Mouse (Mus musculus) olfactory bulb, adult 2 months (tissue): ENCODE measurements at regions not wholly inside any gene's neighbourhood (a gene's known extent, or its start where the extent isn't known, plus 50 kb on each side); places are given as distances from the start of the nearest gene placed in this dataset.

ENCODE experiments used
- H3K27ac ChIP-seq: fragments of 200-500 bp; 2 replicates; pipeline ENCODE4 v1.5.1; 2012; ENCODE audit warnings: low read depth, low read length; ENCODE audit not compliant: insufficient read depth
- H3K4me1 ChIP-seq: fragments of 200-500 bp; 2 replicates; pipeline ENCODE4 v1.6.1; 2012; ENCODE audit warnings: low read length; ENCODE audit not compliant: control insufficient read depth, insufficient read depth
- H3K4me3 ChIP-seq: fragments of 200-500 bp; 2 replicates; pipeline ENCODE4 v1.5.1; 2012; ENCODE audit warnings: mild to moderate bottlenecking, low read depth, low read length, moderate library complexity; ENCODE audit not compliant: insufficient read depth
- CTCF ChIP-seq: fragments of 200-500 bp; IDR thresholded peaks from 2 replicates; pipeline ENCODE4 v1.5.1; 2012; ENCODE audit warnings: low read depth, mild to moderate bottlenecking, low read length, moderate library complexity; ENCODE audit not compliant: insufficient read depth
- POLR2A ChIP-seq: fragments of 200-500 bp; IDR thresholded peaks from 2 replicates; pipeline ENCODE4 v1.6.1; 2012; ENCODE audit warnings: mild to moderate bottlenecking, low read depth, low read length, moderate library complexity; ENCODE audit not compliant: insufficient read depth
- WGBS: fragments of 180-500 bp; shearing (Covaris S2); methylation state at CpG from one replicate; pipeline ENCODE4 v1.1.7; 2018; 5-methylcytosine and 5-hydroxymethylcytosine counted together

DNA sequence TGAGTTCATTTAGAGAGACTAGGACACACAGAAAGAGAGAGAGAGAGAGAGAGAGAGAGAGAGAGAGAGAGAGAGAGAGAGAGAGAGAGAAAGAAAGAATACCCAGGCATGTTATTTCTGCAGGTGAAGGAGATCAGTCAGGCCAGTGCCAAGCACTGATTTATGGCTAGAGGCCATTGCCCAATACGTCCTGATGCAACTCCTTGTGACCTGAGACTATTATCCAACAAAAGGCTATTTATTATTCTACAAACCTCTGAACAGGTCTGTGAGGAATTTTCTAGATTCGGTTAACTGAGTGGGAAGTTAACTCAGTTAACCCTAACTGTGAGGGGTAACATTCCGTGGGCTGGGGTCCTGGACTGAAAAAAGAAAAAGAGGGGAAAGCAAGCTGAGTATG is 84.5 kb upstream of the Spin1 start:
- Histone ChIP-seq H3K4me3 (no peak overlapping the region), H3K4me1 (no peaks in the 10 kb centered on the region), H3K27ac (no peak overlapping the region)
- TF ChIP-seq CTCF (no peak), POLR2A (no peak)
- WGBS: 89% methylated on average over 3 of the region's 3 CpGs

DNA sequence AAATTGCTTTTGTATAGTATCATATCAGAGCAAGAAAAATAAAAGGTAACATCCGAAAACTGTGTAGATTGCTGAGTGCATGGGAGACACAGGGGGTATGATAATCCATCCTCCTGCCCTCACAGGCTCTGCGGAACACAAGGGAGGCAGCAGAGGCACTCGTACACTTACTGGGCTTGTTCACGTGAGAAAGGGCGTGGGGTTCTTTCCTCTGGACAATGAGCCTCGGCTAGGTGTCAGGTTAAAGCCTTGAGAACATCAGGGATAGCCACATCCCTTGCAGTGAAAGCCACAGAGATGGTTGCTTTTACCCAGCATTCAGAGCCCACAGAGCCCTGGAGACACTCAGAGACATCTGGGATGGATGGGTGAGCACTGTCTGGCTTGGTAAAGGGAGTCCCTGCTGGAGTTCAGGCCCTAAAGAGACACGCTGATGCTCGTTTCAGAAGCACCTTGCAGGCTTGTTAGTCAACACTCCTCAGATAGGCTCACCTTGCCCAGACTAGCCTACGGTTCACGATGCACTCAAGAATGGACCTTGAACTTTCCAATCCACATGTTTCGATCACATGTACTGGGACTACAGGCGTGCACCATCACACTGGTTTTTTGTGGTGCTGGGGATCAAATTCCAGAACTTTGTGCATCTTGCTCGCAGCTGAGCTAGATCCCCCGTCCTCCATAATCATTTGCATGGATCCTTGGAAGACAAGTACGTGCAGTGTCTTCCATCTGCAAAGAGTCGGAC is 83.5 kb upstream of the Spin1 start:
- no peak overlapping the region for H3K27ac ChIP-seq
- 87% methylated on average over 16 of the region's 16 CpGs for WGBS
- no peak overlapping the region for H3K4me3 ChIP-seq
- TF ChIP-seq POLR2A: no peak
- no peak for TF ChIP-seq CTCF
- H3K4me1 ChIP-seq: 0 out of 2 replicates have a peak, but pooled peaks cover under 1% of the 10 kb centered on the region

DNA sequence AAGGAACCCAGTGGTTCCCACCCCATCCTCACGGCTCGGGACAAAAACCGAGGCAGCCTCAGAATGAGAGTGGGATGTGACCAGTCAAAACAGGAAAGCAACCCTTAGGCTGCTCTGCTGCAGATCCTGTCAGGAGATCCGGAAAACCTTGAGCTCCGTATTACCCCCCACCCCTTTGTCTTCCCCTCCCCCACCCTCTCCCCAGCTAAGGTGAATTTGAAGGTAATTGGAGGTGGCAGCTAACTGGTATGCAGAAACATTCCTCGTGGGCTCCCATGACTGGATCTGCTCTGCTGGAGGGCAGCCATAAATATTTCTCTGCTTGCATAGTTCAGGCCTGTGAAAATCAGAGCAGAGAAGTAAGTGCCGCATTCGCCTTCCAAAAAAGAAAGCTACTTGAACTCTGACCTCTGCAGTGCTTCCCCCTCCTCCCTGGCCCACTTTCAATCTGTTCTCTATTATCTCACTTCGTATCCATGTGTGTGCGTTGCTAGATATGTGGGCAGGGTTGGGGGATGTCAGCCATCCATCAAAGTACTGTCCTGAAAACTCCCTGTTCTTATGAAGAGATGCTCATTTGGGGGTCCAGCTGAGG is 82.9 kb upstream of the Spin1 start:
- no peak overlapping the region for H3K27ac ChIP-seq
- TF ChIP-seq CTCF (no peak), POLR2A (no peak)
- 75% methylated on average over 10 of the region's 10 CpGs for WGBS

DNA sequence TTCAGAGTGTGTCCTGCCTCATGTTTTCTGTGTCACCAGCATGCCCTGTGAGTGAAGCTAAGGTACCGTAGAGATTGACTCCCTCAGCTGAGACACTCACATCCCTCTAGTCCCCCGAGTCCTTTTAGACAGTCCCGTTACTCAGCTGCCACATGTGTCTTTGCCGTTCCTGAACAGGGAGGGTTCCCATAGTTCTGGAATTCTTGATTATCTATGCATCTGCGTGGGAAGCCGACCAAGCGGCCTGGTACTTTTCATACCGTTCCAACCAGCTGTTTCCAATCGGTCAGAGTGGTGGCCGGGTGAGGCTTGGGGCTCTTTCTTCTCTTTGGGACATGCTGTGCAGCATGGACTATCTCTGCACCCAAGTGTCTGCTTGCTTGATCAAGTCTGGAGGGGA is 82.3 kb upstream of the Spin1 start:
- Histone ChIP-seq H3K4me3 (no peak overlapping the region), H3K4me1 (0 out of 2 replicates have a peak, but pooled peaks cover 6% of the 10 kb centered on the region), H3K27ac (no peak overlapping the region)
- TF ChIP-seq CTCF (no peak), POLR2A (no peak)
- WGBS: 91% methylated on average over 10 of the region's 10 CpGs

More for the DNA sequence above, 82.9 kb upstream of the Spin1 start:
- Histone ChIP-seq H3K4me3 (no peak overlapping the region), H3K4me1 (0 out of 2 replicates have a peak, but pooled peaks cover 6% of the 10 kb centered on the region)

DNA sequence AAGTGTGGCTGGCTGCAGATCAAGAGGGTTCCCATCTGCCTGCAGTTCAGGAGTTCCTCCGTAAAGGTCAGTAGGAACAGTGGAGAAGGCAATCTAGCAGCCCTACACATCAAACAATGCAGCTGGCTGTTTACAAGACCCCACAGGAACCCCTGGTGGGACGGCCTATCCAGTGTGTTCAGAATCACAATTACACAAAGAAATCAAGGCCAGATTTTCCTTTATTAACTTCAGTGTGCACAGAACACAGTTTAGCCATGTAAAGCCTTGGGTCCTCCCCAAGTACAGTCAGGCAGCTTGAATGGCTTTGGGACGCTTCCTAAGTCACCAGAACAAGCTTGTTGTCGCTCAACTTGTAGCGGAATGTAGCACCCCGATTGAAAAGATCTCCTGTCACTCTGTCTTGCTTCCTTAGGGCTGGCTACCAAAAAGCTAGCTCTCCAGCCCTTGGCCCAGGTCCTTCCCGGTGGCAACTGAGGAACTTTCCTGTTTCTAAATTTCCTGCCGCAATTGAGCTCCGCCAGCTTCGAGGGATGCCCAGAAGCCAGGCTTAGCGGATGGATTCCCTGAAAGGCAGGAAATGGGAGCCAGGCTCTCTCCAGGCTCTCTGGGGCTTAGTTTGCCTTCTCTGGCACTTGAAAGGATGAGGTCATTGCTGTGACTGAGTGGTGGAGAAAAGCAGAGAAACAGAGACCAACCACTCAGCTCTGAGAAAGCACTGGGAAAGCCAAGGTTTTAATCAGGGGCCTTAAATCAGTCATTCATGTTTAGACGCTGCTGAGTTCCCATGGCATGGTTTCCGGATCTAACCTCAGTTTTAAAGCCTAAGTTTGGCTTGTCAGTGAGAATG is 78.1 kb upstream of the Spin1 start:
- no peak overlapping the region for H3K27ac ChIP-seq
- 0 out of 2 replicates have a peak, but pooled peaks cover 6% of the 10 kb centered on the region for H3K4me1 ChIP-seq
- H3K4me3 ChIP-seq: no peak overlapping the region
- TF ChIP-seq POLR2A (no peak), CTCF (no peak)
- 32% methylated on average over 13 of the region's 13 CpGs for WGBS

DNA sequence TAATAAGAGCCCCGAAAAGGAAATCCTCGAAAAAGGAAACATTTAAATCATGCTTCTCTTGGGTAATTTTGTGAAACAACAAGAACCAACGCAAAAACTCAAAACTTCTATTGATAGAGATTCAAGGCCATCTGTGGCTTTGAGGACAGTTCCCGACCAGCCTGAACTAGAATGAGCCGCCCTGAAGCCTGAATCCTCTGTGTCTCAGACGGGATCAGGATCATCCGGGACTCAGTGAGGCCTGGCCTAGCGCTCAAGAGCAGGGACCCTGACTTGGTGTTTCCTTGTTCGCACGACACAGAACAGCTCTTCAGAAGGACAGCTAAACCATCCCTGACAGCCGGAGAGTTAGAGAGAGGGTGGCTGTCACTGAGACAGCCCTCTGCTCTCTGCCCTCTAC is 77.4 kb upstream of the Spin1 start:
- WGBS: 60% methylated on average over 11 of the region's 11 CpGs
- H3K4me3 ChIP-seq: no peak overlapping the region
- no peak overlapping the region for H3K27ac ChIP-seq
- TF ChIP-seq POLR2A (no peak), CTCF (no peak)
- 0 out of 2 replicates have a peak, but pooled peaks cover 6% of the 10 kb centered on the region for H3K4me1 ChIP-seq

DNA sequence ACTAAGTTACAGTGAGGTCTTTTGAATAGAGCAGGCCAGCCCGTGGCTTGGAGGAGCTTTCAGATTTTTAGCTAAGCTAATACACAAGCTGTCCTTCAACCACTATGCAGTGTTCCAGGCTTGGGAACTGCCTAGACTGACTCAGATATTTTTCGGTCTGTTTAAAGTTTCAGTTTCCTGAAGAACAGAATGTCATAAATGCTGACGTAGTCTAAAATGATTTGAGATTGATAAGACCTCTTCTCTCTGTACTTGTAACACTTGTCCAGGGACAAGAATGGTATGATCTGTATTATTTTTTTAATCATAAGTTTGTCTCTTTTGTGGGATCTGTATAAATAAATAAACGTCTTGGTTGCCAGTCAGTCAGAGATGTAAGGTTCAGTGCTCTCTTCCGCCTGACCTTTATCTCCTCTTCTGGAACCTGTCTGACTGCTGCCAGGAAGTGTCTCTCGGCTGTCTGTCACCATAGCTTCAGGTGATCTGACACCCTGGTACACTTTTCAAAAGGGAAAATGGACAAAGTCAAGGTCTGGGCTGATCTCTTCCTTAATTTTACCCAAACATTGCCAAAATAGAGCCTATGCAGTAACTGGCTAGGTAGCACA is 74.3 kb upstream of the Spin1 start:
- Histone ChIP-seq H3K4me1 (0 out of 2 replicates have a peak, but pooled peaks cover 6% of the 10 kb centered on the region), H3K27ac (no peak overlapping the region), H3K4me3 (no peak overlapping the region)
- TF ChIP-seq POLR2A: no peak
- no peak for TF ChIP-seq CTCF
- WGBS: 88% methylated on average over 6 of the region's 6 CpGs

DNA sequence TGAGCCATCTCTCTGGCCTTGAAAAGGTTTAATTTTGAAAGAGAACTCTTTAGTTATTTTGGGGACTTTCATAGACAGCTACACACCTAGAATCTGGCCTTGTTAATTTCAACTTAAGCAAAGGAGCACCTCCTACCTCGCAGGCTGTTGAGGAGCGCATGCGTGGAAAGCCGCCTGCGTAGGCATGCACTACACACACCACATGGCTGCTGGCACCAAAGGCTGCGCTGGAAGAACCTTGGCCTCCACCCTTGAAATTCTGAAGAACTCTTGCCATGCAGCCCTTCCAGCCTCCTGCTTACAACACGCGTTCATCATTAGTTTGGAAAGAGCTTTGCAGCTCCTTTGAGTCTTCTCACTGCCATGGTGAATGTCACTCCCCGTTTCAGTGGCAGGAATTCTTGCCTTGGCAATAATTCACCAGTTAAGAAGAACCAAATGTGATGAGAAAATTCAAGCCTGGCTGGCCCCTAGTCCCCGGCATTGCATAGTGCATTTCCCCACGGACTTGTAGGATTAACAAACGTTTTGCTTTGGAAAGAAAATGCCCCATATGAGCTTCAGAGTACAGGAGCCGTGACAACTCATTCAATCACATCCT is 62.7 kb upstream of the Spin1 start:
- WGBS: 54% methylated on average over 13 of the region's 13 CpGs
- Histone ChIP-seq H3K4me3 (no peak overlapping the region), H3K27ac (no peak overlapping the region), H3K4me1 (no peaks in the 10 kb centered on the region)
- TF ChIP-seq POLR2A: no peak
- no peak for TF ChIP-seq CTCF
